In genomic region chr2:79717846-79718245, GRCm38 (mm10) we compare ENCODE assay signal across 35 mouse cellular contexts. TPM values are rescaled to one million over a fixed set of nuclear protein-coding genes. Genes with fewer than 3 reads are reported as not detected.
"Had no signal": no experiment of that assay in that cellular context is flagged by ENCODE, and none has a peak within 500 bp of the region (broad histone marks: within the 10 kb centered on the region; RNA-seq: fewer than 3 reads in every experiment).

No protein-coding gene starts in this region.

- H3K27ac ChIP-seq: heart, adult 2 months; heart, embryonic 13.5 days; heart, embryonic 15.5 days; hindbrain, embryonic 13.5 days; hindbrain, embryonic 15.5 days; hindbrain, postnatal 0 days; kidney, embryonic 15.5 days; kidney, postnatal 0 days; limb, embryonic 13.5 days; limb, embryonic 15.5 days; liver, embryonic 13.5 days had no signal

- H3K9me3 ChIP-seq: heart, embryonic 13.5 days; heart, embryonic 15.5 days; hindbrain, embryonic 13.5 days; hindbrain, embryonic 15.5 days; kidney, embryonic 15.5 days; limb, embryonic 13.5 days; limb, embryonic 15.5 days; liver, embryonic 13.5 days had no signal

- H3K9ac ChIP-seq: heart, embryonic 13.5 days; heart, embryonic 15.5 days; hindbrain, embryonic 13.5 days; hindbrain, embryonic 15.5 days; kidney, embryonic 15.5 days; limb, embryonic 13.5 days; limb, embryonic 15.5 days; liver, embryonic 13.5 days had no signal

- H3K27me3 ChIP-seq: heart, embryonic 13.5 days; heart, embryonic 15.5 days; hindbrain, embryonic 13.5 days; hindbrain, embryonic 15.5 days; kidney, embryonic 15.5 days; limb, embryonic 13.5 days; limb, embryonic 15.5 days; liver, embryonic 13.5 days had no signal

- ATAC-seq: hindbrain, postnatal 0 days; intestine, embryonic 16.5 days had no signal

- DNase-seq: gastrocnemius, postnatal 14 days; gastrocnemius, postnatal 36 days; heart, adult 11 months; heart, adult 2 months; heart, postnatal 14 days; heart, postnatal 36 days; kidney, adult 11 months; kidney, adult 2 months; kidney, adult 9 months; kidney, postnatal 14 days; kidney, postnatal 36 days; layer of hippocampus, adult 9-11 months; layer of hippocampus, postnatal 36 days; left cerebral cortex, postnatal 4 days; liver, embryonic 13.5 days had no signal

- H3K4me1 ChIP-seq: hindbrain, embryonic 13.5 days; hindbrain, embryonic 15.5 days; kidney, embryonic 15.5 days; limb, embryonic 15.5 days; liver, embryonic 13.5 days had no signal

- H3K36me3 ChIP-seq: heart, embryonic 13.5 days; heart, embryonic 15.5 days; hindbrain, embryonic 13.5 days; hindbrain, embryonic 15.5 days; kidney, embryonic 15.5 days; limb, embryonic 13.5 days; limb, embryonic 15.5 days; liver, embryonic 13.5 days had no signal

- H3K4me3 ChIP-seq: heart, adult 2 months; heart, embryonic 13.5 days; heart, embryonic 15.5 days; hindbrain, embryonic 13.5 days; hindbrain, embryonic 15.5 days; kidney, embryonic 15.5 days; limb, embryonic 13.5 days; limb, embryonic 15.5 days; liver, embryonic 13.5 days had no signal

- H3K4me2 ChIP-seq: heart, embryonic 11.5 days; heart, embryonic 13.5 days; heart, embryonic 15.5 days; hindbrain, embryonic 13.5 days; hindbrain, embryonic 15.5 days; kidney, embryonic 15.5 days; limb, embryonic 13.5 days; limb, embryonic 15.5 days; liver, embryonic 11.5 days; liver, embryonic 13.5 days had no signal

RNA-seq across cellular contexts. Expression of gene Ppp1r1c, which starts 10.3 kb away (rescaled TPM):
- total RNA-seq: gastrocnemius, postnatal 14 days; gastrocnemius, postnatal 36 days; heart, postnatal 14 days; heart, postnatal 36 days; hematopoietic stem cell, adult 5-6 weeks; layer of hippocampus, adult 8-10 months; layer of hippocampus, postnatal 36 days; left cerebral cortex, postnatal 25 days; left cerebral cortex, postnatal 4 days had no signal
- polyA plus RNA-seq: gonadal fat pad, adult 2 months; heart, adult 2 months; heart, embryonic 11.5 days; heart, postnatal 0 days; intestine, embryonic 14.5 days; intestine, embryonic 16.5 days; kidney, adult 2 months; large intestine, adult 2 months; limb, embryonic 11.5 days; liver, embryonic 13.5 days had no signal
